Mouse (Mus musculus): ENCODE data around the gene Urad.
A peak's percentile ranks its signal among the peaks of the same experiment; 100 is the strongest.

The Urad gene

DNA sequence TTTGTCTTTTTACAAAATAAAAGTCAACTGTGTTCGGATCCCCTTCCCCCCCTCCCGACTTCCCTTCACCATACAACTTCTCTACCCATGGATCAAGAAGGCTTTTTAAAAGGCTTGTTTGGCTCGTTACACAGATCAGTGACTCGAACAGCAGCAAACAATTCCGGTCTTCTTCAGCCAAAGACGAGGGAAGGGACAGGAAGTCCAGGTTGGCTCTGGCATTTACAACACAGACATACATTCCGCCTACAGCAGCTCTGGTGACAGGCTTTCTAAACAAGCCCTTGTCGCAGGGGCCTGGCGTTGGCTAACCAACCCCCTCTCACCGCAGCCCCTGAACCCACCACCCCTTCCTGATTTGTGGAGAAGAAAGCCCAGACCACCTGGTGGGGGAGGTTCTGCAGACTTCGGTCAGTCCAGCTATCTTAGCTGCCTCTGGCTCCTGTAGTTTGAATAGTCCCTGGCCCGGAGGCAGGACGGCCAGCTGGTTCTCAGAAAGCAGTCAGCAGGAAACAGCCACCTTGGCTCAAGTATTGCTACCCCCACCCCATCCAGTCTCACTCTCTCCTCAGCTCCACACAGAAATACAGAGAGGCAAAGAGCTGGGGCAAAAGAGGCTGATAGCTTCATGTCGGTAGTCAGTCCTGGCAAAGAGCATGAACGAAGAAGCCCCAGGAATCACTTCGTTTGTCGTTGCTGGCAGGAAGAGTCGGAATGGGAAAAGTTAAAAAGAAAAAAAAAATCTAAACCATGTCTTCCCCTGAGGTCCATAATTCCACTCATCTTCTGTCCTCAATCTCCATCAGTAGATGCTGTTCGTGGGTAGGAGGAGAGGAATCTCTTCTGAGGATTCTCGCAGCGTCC lies 21.1 kb downstream of the Urad start:
- no peak for DNase-seq (ENCODE audit: low spot score)

DNA sequence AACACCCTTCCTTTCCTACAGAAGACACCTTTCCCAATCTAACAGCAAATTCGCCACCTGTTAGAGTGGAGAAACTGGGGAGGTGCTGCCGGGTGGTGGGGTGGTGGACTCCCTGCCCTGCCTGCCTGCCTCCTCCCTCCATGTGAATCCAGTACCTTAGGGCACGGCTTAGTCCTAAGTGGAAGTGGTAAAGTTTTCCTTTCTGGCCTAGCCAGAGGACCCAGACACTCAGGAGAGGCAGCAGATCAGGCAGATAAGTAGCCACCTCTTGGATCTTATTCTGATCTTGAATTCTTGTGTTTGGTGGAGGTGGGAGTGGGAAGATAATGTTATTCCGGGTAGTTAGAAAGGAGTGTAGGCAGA lies 22.3 kb downstream of the Urad start:
- no peak for DNase-seq (ENCODE audit: low spot score)

DNA sequence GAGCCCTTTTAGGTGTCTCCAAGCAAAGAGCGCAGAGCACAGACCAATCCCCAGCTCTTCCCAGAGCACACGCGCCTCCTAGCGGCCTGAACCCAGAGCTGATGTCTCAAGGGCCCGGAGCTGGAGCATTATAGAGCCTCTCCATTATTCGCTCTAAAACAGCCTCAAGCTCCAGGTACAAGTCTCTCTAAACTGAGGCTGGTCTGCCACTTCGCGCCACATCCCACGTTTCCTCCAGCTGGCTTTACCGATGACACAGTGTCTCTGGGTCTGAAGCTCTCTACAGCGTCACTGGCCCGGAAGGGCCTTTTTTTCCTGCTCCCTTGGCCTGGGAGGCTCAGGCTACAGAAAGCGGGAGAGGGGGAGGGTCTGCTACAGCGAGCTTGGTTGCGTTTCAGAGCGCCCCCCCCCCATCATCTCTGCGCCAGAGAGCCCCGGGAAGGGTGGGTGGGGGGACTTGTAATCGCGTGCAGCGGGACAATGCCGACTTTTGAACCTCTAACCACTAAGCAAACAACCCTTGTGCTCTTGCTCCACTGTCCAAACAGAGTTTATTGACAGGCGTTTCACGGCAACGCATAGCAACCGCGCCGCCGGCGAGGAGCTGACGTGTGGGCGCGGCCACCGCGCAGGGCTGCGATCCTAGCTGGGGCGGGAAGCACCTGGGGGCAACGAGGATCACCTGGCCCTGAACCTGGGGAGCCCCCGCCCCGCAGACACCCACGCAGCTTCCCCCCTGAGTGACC lies 22.8 kb downstream of the Urad start:
- DNase-seq (ENCODE audit: low spot score), result peak; percentile 68

DNA sequence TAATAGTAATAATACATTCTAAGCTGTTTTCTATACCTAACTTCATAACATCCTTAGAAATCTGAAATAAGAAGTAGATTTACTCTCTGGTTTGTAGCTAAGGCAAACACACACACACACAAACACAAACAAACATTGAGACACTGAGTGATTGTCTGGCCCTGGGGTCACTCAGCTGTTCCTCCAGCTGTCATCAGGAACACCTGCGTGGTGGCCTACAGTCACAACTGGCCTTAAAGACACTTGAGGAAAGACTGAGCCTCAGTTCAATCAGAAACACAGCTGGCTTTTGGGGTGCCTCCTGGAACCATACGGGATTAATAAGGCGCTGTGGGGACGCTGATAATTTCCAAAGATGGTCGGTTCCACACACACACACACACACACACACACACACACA lies 25.0 kb downstream of the Urad start:
- no peak for DNase-seq (ENCODE audit: low spot score)

DNA sequence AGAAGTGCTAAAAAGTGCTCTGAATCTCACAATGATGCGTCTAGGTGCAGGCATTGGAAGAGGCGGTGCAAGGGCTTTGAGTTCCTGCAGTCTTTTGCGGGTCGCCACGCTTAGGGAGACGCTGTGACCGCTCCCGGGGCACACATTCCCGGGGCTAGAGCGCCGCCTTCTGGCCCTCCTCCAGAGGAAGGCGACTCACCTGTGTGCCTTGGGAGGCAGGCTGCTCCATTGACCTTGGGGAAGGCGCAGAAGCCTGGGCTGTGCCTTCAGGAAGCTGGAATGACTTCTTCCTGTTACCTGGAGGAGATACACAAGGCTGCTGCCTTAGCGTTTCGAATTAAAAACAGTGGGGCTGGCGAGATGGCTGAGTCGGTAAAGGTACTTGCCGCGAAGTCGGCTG lies 28.1 kb downstream of the Urad start:
- DNase-seq (ENCODE audit: low spot score), result peak; percentile 62

DNA sequence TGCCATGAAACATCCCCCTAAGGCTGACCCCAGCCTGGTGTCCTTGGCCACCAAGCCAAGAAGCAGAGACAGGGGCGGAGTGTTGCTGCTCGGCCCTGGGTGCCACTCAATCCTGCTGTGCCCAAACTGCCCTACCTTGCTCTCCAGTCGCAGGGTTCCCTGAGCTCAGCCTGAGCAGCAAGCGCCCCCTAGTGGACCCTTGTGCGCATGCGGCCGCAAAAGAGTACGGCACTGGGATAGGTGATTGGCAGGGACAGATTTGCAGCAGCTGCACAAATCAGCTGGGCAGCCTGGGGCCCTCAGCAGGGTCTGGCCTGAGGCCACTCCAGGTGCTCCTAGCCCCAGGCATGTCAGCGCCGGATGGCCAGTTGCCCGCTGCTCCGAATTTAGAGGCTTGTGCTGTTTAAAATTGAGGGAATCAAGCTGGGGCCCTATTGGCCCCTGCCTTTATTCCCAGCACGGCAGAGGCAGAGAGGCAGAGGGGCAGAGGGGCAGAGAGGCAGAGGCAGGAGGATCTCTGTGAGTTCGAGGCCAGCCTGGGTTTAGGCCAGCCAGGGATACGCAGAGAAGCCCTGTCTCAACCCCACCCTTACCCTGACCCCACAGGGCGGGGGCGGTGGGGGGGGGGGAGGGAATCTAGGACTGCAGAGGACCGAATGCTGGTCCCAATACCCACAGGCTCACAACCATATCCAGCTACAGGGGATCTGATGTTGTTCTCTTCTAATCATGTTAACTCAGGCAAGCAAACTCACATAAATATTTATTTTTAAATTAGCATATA lies 28.9 kb downstream of the Urad start:
- peak; percentile 82 for DNase-seq (ENCODE audit: low spot score)

DNA sequence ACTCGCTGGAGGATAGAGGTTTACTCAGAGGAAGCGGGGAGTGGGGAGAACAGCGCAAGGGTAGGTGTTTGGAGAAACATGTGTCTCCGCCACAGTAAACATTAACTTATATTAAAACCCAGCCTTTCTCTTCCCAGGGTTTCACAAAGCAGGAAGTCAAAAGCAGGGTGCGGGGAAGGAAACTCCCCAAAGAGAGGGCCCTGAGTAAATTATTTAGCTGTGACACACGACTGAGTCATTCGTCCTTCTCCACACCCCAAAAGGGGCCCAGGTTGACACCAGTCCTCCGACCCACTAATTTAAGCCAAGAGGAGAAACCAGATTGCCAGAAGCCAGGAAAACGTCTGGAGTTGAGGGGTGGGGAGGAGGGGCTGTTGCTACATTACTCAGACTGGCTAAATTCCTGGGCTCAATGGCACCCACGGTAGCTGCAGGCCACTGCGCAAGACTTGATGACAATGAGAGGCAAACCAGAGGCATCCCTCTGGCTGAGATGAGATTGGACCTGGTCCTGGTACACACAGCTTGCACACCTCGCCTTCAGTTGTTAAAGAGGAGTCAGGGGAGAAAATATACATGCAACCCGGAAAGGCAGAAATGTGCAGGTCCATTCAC lies 29.6 kb downstream of the Urad start:
- no peak for DNase-seq (ENCODE audit: low spot score)

DNA sequence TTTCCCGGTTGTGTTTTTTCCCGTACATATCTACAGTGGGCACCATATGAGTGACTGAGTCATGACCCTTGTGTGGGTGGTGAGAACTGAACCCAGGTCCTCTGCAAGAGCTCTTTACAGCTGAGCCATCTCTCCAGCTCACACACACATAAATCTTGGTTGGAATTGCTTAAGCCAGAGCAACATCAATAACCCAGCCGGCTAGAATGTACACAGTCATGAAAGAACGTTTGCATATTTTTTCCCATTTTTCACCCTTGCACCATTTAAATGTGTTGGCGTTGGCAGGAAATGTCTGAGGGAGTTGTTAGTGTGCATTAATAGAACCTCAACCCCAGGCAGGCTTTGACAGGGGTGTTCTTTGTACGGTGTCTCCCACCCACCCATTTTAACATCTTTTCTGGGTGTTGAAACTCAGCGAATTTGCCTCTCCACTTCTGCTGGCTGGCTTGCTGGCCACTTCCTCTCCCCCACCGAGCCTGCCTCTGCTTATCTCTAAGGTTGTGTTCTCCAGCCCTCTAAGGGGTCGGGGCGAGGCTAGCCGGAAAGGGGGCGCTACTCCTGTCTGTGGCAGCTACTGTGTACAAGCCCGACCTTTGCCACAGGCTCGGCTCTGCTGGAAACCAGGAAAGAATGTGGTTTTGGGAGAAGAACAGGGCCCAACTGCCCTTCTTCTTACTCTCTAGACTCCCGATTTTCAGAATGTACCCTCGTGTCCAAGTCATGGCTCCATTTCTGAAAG lies 30.3 kb downstream of the Urad start:
- no peak for DNase-seq (ENCODE audit: low spot score)

DNA sequence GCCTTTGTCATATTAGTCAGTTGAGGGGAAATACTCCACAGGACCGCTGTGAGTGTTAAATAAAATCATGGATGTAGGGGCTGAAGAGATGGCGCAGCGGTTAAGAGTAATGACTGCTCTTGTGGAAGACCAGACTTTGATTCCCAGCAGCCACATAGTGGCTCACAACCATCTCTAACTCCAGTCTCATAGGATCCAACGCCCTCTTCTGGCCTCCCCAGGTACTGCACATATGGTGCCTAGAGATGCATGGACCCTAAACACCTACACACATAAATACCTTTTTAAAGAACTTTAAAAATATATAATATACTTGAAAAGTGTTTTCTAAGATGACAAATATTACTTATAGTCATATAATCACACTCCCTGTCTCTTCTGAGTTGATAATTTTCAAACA lies 37.9 kb downstream of the Urad start:
- DNase-seq (ENCODE audit: low spot score), result no peak

DNA sequence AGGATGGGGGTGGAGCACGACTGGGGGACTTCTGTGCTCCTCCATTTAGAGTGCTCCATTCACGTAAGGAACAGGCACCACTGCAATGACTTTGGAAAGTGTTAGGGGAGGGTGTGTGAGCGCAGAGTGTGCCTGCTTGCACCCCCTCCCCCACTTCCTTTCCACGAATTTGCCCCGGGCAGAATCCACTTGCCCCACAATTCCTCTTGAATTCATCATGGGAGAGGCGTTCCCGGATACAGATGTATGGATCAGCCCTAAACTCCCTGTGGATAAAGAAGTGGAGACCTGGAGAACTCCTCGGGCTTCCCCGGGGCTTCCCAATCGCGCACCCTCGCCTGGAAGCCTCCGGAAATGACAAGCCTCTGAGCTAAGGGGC lies 44.7 kb downstream of the Urad start:
- DNase-seq (ENCODE audit: low spot score), result no peak

DNA sequence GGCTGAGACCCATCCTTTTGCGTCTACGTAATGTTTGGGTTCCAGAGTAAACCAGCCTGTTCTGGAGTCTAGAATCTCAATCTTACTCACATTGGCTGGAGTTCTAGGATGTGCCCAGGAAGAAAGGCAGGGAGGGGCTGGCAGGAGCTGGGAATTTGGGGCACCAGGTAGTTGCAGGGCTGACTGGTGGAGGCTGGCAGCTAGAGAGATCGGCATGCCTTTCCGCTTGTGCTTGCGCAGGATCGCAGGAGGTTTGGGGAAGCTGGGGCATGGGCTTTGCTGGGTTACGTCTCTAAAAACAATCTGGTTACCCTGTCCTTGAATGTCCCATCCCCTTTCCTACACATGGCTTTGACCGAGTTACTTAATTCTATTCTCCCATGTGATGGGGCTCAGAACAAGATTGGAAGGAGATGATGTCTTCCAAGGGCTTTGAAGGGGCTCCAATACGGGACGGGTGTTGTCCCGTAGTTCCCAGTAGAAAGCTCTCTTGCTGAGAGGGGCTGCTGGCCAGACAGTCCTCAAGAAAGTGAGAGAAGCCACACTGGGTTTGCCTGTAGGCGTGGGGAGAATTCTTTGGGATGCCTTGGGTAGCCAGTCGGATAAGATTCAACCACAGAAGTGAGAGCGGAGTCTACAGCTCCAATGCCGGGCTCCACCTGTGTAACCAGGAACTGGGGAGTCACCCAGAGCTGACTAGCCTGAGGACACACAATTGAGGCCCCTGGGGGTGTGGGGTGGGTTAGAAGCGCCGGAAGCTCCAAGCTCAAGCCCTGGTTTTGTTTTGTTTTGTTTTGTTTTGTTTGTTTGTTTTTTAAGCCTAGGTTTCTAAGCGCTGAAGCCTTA lies 45.3 kb downstream of the Urad start:
- DNase-seq (ENCODE audit: low spot score), result no peak

DNA sequence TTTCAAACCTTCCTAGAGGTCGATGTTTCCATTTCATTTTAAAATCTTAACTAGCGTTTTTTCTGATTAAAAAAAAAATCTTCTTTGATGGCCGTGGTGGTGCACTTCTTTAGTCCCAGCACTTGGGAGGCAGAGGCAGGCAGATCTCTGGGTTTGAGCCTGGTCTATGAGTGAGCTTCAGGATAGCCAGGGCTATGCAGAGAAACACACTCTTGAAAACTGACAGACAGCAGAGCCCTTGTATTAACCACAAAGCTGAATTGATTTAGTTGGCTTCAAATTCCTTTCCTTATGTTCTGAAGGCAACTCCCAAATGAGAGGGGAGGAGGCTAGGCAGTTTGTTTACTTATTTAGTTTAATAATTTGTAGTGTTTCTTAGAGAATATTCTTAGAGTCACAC lies 46.5 kb downstream of the Urad start:
- no peak for DNase-seq (ENCODE audit: low spot score)

DNA sequence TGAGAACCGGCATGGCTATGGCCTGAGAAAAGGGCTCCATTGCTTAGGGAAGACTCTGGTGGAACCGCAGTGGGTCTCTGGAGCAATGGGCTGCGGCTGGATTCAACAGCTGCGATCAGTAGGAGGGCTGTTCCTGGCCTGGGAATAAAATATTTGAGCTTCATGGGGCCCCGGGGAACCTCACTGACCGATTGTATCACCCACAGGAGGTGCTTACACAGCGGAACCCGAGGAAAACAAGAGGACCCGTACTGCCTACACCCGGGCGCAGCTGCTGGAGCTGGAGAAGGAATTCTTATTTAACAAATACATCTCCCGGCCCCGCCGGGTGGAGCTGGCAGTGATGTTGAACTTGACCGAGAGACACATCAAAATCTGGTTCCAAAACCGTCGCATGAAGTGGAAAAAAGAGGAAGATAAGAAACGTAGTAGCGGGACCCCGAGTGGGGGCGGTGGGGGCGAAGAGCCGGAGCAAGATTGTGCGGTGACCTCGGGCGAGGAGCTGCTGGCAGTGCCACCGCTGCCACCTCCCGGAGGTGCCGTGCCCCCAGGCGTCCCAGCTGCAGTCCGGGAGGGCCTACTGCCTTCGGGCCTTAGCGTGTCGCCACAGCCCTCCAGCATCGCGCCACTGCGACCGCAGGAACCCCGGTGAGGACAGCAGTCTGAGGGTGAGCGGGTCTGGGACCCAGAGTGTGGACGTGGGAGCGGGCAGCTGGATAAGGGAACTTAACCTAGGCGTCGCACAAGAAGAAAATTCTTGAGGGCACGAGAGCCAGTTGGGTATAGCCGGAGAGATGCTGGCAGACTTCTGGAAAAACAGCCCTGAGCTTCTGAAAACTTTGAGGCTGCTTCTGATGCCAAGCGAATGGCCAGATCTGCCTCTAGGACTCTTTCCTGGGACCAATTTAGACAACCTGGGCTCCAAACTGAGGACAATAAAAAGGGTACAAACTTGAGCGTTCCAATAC lies 47.8 kb downstream of the Urad start:
- no peak for DNase-seq (ENCODE audit: low spot score)

DNA sequence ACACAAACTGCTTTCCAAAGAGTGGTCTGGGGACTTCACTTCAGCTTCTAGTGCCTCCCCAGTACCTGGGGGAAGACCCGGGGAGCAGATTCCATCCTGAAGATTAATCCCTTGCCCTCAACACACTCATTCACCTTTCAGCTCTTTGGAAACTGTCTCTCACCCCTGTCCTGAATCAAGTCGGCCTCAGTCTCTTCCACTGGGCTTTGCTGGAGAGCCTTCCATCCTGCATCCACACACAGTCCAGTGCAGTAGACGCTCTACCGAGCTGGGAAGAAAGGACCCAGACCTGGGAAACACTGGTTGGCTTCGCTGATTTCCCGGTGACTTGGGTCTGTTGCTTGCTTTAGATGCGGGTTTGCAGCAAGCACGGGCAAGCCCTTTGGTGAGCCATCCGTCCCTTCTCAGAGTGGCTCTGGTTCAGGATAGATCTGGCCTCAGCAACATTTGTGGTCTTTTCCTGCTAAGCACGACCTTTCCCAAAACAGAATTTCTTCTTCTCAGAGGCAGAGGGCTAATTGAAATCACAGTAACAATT lies 49.4 kb downstream of the Urad start:
- DNase-seq (ENCODE audit: low spot score), result no peak

DNA sequence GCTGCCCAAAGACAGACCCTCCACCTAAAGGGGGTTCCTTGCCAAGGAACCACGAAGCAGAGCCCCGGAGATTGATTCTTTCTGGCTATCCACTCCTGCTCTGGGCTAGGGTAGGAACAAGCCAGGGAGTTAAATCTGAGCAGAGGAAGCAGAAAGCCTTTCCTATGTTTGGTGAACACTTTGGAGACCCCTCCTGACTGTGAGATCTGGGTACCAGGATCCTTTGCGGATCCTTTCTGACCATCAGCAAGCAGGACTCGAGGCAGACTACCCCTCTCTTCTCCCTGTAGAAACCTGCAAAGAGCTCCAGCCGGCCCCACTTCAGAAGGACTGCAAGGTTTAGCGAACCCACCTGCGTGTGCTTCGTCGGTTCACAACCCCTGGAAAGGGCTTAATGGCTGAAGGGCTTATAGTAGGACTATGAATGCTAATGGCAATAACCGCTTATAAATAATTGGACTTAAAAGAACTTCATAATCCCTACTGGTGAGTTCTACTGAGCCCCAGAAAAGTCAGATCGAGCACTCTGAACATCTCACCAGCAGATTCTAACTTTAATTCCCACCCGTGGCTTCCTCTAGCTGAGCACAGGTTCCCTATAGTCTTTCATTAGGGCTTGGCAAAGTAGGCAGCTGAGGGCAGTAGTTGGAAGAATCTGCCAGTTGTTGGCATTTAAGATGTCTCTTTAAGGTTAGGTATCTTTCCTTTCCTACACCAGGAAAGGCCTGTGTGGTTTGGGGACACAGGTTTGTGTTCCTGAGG lies 50.0 kb downstream of the Urad start:
- no peak for DNase-seq (ENCODE audit: low spot score)

DNA sequence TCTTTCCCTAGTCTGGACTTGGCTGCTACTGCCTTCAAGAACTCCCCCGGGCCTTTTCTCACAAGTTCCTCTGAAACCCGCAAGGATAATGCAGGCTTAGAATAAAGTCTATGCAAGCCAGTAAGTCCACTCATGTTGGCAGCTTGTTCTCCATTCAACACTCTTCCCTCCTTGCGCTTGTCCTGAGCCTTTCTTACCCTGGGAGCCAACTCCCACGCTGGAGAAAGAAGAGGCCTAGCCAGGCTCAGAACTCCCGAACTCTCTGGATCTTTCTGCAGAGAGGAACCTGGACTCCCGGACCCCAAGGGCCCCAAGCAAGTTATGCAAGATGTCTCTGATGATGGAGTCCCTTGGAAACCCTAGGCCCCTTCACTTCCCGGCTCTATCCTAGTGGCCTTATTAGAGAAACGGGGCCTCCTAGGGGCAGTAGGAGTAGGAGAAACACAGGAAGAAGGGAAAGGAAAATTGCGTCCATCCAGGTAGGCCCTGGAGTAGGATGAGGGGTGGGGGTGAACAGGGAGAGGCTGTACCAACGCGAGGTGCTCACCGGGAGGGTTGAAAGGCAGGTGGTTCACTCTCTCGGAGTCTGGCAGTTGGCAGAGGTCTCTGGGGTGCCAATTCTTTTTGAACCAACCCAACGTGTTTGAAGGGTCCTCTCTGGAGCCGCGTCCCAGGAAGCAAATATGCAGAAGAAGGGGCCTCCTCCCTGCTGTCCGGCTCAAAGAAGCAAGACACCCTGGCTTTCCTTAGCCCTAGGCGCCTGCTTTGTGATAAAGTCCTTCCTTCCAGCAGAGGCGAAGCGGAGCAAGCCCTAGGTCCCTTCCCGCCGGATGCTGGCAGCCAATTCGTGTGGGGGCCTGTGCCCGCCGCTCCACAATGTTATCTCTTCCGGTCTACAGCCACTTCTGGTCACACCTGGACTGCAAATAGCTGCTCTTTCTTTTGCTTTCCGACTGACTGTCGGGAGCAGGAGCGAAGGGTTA lies 51.3 kb downstream of the Urad start:
- no peak for DNase-seq (ENCODE audit: low spot score)
